Mouse (Mus musculus) urinary bladder, postnatal 36 days (tissue): ENCODE results near the gene Sgsm3.
"Not testable (repeated sequence)": the region's sequence is repeated elsewhere in the genome, so short reads cannot be mapped to it uniquely, and the experiment has no call there.

Experiments used
- DNase-seq, 2 experiments: peaks; one replicate each; pipeline ENCODE4 v3.0.0; 2022; ENCODE audit warnings: low spot score in 2 of 2, mixed read lengths in 1 of 2

Sgsm3 gene

GRCm38 (mm10) chr15:80977620-80978334 is at the start of gene Sgsm3:
Gene Sgsm3 (plus strand): TSS chr15:80977765.
- DNase-seq, result peak; percentile 79 to 87

GRCm38 (mm10) chr15:80928811-80929355 is 48.7 kb upstream of the Sgsm3 start:
- no peak for DNase-seq

GRCm38 (mm10) chr15:80930048-80930571 is 47.5 kb upstream of the Sgsm3 start:
- no peak for DNase-seq

GRCm38 (mm10) chr15:80930676-80931320 is 46.8 kb upstream of the Sgsm3 start:
- not testable (repeated sequence) for DNase-seq

- no peak for DNase-seq
These were observed 46.1 kb upstream of the Sgsm3 start for GRCm38 (mm10) chr15:80931345-80931960.

GRCm38 (mm10) chr15:80934841-80935240 is 42.7 kb upstream of the Sgsm3 start:
- no peak for DNase-seq

GRCm38 (mm10) chr15:80936686-80937085 is 40.9 kb upstream of the Sgsm3 start:
- DNase-seq, result no peak

GRCm38 (mm10) chr15:80938615-80939014 is 39.0 kb upstream of the Sgsm3 start:
- no peak for DNase-seq

- no peak for DNase-seq
These were observed 38.2 kb upstream of the Sgsm3 start for GRCm38 (mm10) chr15:80939401-80939800.

- DNase-seq, result no peak
These were observed 36.0 kb upstream of the Sgsm3 start for GRCm38 (mm10) chr15:80941468-80942040.

- no peak for DNase-seq
These were observed 31.7 kb upstream of the Sgsm3 start for GRCm38 (mm10) chr15:80945851-80946250.

GRCm38 (mm10) chr15:80948145-80949135 is 29.1 kb upstream of the Sgsm3 start, which contains the start of gene Adsl:
Gene Adsl (plus strand): TSS chr15:80948490.
- DNase-seq, result peak; percentile 79 to 86

GRCm38 (mm10) chr15:80949431-80949830 is 28.1 kb upstream of the Sgsm3 start:
- no peak for DNase-seq

- no peak for DNase-seq
These were observed 27.5 kb upstream of the Sgsm3 start for GRCm38 (mm10) chr15:80950055-80950454.

GRCm38 (mm10) chr15:80953971-80954370 is 23.6 kb upstream of the Sgsm3 start:
- no peak for DNase-seq

- DNase-seq, result no peak
These were observed 22.7 kb upstream of the Sgsm3 start for GRCm38 (mm10) chr15:80954861-80955260.

- DNase-seq, result no peak
These were observed 21.6 kb upstream of the Sgsm3 start for GRCm38 (mm10) chr15:80955836-80956438.

GRCm38 (mm10) chr15:80969371-80969770 is 8.2 kb upstream of the Sgsm3 start:
- no peak for DNase-seq

GRCm38 (mm10) chr15:80974311-80974710 is 3.3 kb upstream of the Sgsm3 start:
- DNase-seq, result no peak

- no peak for DNase-seq
These were observed 1.9 kb upstream of the Sgsm3 start for GRCm38 (mm10) chr15:80975666-80976065.
